Mouse (Mus musculus): ENCODE measurements at regions not wholly inside any gene's neighbourhood (a gene's known extent, or its start where the extent isn't known, plus 50 kb on each side); places are given as distances from the start of the nearest gene placed in this dataset.

DNA sequence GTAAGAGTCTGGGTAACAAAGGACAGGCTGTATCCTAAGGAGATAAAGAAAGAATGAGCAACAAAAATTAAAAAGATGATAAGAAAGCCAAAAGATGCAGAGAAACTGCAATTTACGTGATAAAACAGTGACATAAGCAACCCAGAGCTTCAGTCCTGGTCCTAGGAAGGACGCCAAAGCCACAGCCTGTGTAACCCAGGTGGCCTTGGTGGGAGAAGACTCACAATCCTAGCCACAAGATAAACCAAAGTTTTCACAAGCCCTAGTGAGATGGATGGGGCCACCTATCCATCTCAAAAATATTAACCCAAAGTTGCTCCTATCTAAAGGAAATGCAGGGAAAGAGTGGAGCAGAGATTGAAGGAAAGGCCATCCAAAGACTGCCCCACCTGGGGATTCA is 73.4 kb upstream of the Ptgfr start:
- no peaks in the 10 kb centered on the region for H3K9me3 ChIP-seq (ENCODE audit: low read length)
- H3K27me3 ChIP-seq (ENCODE audit: insufficient read depth, low read length): no peaks in the 10 kb centered on the region
- no peak overlapping the region for H3K4me3 ChIP-seq (ENCODE audit: low read depth, low read length)
- H3K4me2 ChIP-seq (ENCODE audit: low read depth, low read length): no peak overlapping the region
- H3K9ac ChIP-seq (replicated peaks): no peak overlapping the region
- no peak overlapping the region for H3K27ac ChIP-seq (ENCODE audit: low read depth)
- no peaks in the 10 kb centered on the region for H3K36me3 ChIP-seq (replicated peaks; ENCODE audit: insufficient read depth, low read length)
- no peak for DNase-seq
- 55% methylated on average over 2 of the region's 2 CpGs for WGBS (ENCODE audit: insufficient replicate concordance)
- no peak for ATAC-seq
- TF ChIP-seq CTCF (IDR thresholded peaks at IDR 0.05; ENCODE audit: low read depth) (no peak), EP300 (IDR thresholded peaks at IDR 0.05; ENCODE audit: low read depth) (no peak)
- H3K4me1 ChIP-seq (ENCODE audit: insufficient read depth): no peaks in the 10 kb centered on the region

DNA sequence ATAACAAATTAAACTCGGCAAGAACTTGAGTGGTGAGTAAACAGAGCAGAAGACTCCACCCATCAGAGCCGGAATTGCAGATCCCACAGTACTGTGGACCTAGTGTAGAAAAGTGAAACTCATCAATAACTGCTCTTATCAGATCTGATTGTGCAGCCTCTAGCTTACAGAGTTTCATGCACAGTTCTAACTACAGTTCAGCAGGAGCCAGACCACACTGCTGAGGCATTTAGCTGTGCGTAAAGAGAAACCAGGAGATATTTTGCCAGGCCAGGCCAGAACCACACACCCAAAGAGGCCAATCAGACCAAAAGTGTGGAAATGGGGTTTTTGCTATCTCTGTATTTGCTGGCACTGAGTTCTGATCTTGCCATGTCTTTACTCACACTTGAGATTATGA is 71.9 kb upstream of the Ptgfr start:
- no peaks in the 10 kb centered on the region for H3K36me3 ChIP-seq (replicated peaks; ENCODE audit: insufficient read depth, low read length)
- H3K4me3 ChIP-seq (ENCODE audit: low read depth, low read length): no peak overlapping the region
- ATAC-seq (no peak), DNase-seq (no peak)
- no peak for TF ChIP-seq CTCF (IDR thresholded peaks at IDR 0.05; ENCODE audit: low read depth)
- TF ChIP-seq EP300 (IDR thresholded peaks at IDR 0.05; ENCODE audit: low read depth): no peak
- no peaks in the 10 kb centered on the region for H3K9me3 ChIP-seq (ENCODE audit: low read length)
- H3K4me1 ChIP-seq (ENCODE audit: insufficient read depth): no peaks in the 10 kb centered on the region
- no peaks in the 10 kb centered on the region for H3K27me3 ChIP-seq (ENCODE audit: insufficient read depth, low read length)
- 55% methylated on average over 3 of the region's 3 CpGs for whole genome bisulfite sequencing (ENCODE audit: insufficient replicate concordance)
- H3K4me2 ChIP-seq (ENCODE audit: low read depth, low read length): no peak overlapping the region
- H3K27ac ChIP-seq (ENCODE audit: low read depth): no peak overlapping the region
- H3K9ac ChIP-seq (replicated peaks): no peak overlapping the region

DNA sequence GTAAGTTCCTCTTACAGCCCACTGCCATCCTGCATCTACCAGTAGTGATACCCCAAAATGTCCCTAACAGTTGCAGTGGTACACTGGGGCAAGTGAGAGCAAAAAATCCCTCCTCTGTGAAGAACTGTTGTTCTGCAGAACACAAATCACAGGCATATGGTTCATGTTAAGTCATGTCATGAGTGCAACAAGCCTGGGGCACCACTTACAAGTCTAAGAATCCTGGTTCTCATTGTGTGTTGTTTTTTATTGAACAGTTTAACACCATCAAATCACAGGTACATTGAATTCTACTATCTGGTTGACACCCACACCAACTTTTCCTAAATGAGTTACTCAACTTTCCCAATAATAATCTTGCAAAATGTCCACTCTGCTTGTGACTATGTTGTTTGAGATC is 71.5 kb upstream of the Ptgfr start:
- Histone ChIP-seq H3K36me3 (replicated peaks; ENCODE audit: insufficient read depth, low read length) (no peaks in the 10 kb centered on the region), H3K9me3 (ENCODE audit: low read length) (no peaks in the 10 kb centered on the region), H3K4me1 (ENCODE audit: insufficient read depth) (no peaks in the 10 kb centered on the region), H3K4me3 (ENCODE audit: low read depth, low read length) (no peak overlapping the region), H3K27me3 (ENCODE audit: insufficient read depth, low read length) (no peaks in the 10 kb centered on the region), H3K4me2 (ENCODE audit: low read depth, low read length) (no peak overlapping the region), H3K9ac (replicated peaks) (no peak overlapping the region), H3K27ac (ENCODE audit: low read depth) (no peak overlapping the region)
- no peak for TF ChIP-seq CTCF (IDR thresholded peaks at IDR 0.05; ENCODE audit: low read depth)
- TF ChIP-seq EP300 (IDR thresholded peaks at IDR 0.05; ENCODE audit: low read depth): no peak
- no peak for DNase-seq
- no peak for ATAC-seq

DNA sequence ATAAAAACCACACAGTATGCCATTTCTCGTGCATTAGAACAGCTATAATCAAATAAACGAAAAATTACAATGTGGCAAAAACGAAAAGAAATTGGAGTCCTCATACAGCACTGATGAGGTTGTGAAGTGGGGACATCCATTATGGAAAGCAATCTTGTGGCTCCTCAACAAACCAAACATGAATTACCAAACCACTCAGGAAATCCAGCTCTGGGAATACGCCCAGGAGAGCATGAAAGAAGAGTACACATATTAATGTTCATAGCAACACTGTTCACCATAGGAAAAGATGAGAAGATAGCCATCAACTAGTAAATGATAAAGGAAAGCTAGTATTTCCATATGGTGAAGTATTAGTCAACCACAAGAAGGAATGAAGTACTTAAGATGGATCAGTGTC is 68.3 kb upstream of the Ptgfr start:
- ATAC-seq: no peak

DNA sequence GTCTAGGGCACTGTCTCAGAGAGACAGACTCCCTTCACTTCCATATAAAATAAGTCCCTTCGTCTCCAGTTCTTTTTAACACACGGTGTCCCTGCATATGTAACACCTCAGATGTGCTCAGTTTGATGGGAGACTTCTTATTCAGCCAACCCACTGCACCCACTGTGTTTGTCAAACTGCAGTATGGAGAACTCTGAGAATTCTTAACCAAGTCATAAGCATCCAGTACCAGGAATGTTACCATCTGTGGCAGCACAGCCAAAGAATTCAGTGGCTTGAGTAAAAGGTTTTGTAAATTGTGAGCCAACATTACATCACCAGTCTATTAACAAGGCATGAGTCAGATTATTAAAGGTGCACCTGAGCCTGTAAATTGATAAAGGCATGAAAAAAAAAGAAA is 65.7 kb upstream of the Ptgfr start:
- Histone ChIP-seq H3K4me3 (ENCODE audit: low read depth, low read length) (no peak overlapping the region), H3K9ac (replicated peaks) (no peak overlapping the region), H3K27me3 (ENCODE audit: insufficient read depth, low read length) (no peaks in the 10 kb centered on the region), H3K36me3 (replicated peaks; ENCODE audit: insufficient read depth, low read length) (no peaks in the 10 kb centered on the region), H3K4me1 (ENCODE audit: insufficient read depth) (no peaks in the 10 kb centered on the region), H3K9me3 (ENCODE audit: low read length) (no peaks in the 10 kb centered on the region), H3K27ac (ENCODE audit: low read depth) (no peak overlapping the region), H3K4me2 (ENCODE audit: low read depth, low read length) (no peak overlapping the region)
- no peak for ATAC-seq
- 71% methylated on average over 2 of the region's 2 CpGs for WGBS (ENCODE audit: insufficient replicate concordance)
- no peak for TF ChIP-seq EP300 (IDR thresholded peaks at IDR 0.05; ENCODE audit: low read depth)
- TF ChIP-seq CTCF (IDR thresholded peaks at IDR 0.05; ENCODE audit: low read depth): no peak
- DNase-seq: no peak

More for the DNA sequence above, 68.3 kb upstream of the Ptgfr start:
- WGBS (ENCODE audit: insufficient replicate concordance): 79% methylated on average over 4 of the region's 4 CpGs
- Histone ChIP-seq H3K9me3 (ENCODE audit: low read length) (no peaks in the 10 kb centered on the region), H3K9ac (replicated peaks) (no peak overlapping the region), H3K4me2 (ENCODE audit: low read depth, low read length) (no peak overlapping the region), H3K36me3 (replicated peaks; ENCODE audit: insufficient read depth, low read length) (no peaks in the 10 kb centered on the region), H3K27me3 (ENCODE audit: insufficient read depth, low read length) (no peaks in the 10 kb centered on the region), H3K4me3 (ENCODE audit: low read depth, low read length) (no peak overlapping the region), H3K4me1 (ENCODE audit: insufficient read depth) (no peaks in the 10 kb centered on the region), H3K27ac (ENCODE audit: low read depth) (no peak overlapping the region)
- no peak for DNase-seq
- TF ChIP-seq EP300 (IDR thresholded peaks at IDR 0.05; ENCODE audit: low read depth): no peak
- no peak for TF ChIP-seq CTCF (IDR thresholded peaks at IDR 0.05; ENCODE audit: low read depth)

DNA sequence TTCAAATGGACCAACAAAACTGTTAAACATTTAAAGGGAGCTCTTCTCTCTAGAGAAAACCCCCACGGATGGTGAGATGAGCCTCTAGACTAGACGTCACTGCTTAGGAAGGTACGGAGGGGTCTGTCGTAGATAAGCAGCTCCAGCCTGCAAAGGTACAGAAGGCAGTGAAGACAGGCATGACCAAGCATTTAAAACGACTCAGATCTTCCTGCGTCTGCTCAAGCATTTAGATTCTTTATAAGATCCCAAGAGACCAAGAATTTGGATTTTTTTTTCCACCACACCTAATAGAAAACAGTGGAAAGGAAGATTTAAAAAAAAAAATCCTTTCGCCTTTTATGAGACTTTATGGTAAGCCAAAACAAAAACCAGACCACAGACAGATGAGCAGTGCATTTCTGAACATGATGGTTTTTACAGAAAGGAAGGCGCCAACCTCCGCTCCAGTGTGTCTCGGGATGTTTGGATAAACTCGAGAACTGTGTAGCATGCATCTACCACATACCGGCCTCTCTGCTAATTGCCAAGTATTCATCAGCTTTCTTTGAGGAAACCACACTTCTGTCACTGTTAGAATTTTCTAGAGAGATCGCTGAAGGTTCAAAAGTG is 64.9 kb upstream of the Ptgfr start:
- DNase-seq (no peak), ATAC-seq (no peak)
- Histone ChIP-seq H3K4me3 (ENCODE audit: low read depth, low read length) (no peak overlapping the region), H3K4me2 (ENCODE audit: low read depth, low read length) (no peak overlapping the region), H3K27me3 (ENCODE audit: insufficient read depth, low read length) (no peaks in the 10 kb centered on the region), H3K27ac (ENCODE audit: low read depth) (no peak overlapping the region), H3K9me3 (ENCODE audit: low read length) (no peaks in the 10 kb centered on the region), H3K36me3 (replicated peaks; ENCODE audit: insufficient read depth, low read length) (no peaks in the 10 kb centered on the region), H3K9ac (replicated peaks) (no peak overlapping the region), H3K4me1 (ENCODE audit: insufficient read depth) (no peaks in the 10 kb centered on the region)
- WGBS (ENCODE audit: insufficient replicate concordance): 78% methylated on average over 13 of the region's 13 CpGs
- TF ChIP-seq CTCF (IDR thresholded peaks at IDR 0.05; ENCODE audit: low read depth) (no peak), EP300 (IDR thresholded peaks at IDR 0.05; ENCODE audit: low read depth) (no peak)

DNA sequence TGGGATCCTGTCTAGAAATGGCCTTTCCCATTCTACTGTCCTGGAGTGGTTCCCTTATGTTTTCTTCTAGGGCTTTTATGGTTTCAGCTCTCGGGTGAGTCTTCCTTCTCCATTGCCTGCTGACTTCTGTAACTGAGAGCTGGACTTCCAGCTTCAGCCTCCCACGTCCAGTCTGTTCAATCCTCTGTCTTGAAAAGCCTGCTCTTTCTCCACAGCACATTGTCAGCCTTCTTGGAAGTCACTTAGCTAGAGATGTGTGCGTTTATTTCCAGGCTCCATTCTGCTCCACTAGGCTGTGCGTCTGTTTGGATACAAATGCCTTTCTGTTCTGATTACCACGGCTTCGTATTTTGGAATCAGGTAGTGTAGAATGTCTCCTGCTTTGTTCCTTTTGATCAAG is 62.2 kb upstream of the Ptgfr start:
- no peak for DNase-seq
- WGBS (ENCODE audit: insufficient replicate concordance): 85% methylated on average over 6 of the region's 6 CpGs
- no peak overlapping the region for H3K27ac ChIP-seq (ENCODE audit: low read depth)
- ATAC-seq: no peak
- H3K9ac ChIP-seq (replicated peaks): no peak overlapping the region
- H3K4me3 ChIP-seq (ENCODE audit: low read depth, low read length): no peak overlapping the region
- TF ChIP-seq EP300 (IDR thresholded peaks at IDR 0.05; ENCODE audit: low read depth): no peak
- no peak for TF ChIP-seq CTCF (IDR thresholded peaks at IDR 0.05; ENCODE audit: low read depth)
- no peaks in the 10 kb centered on the region for H3K36me3 ChIP-seq (replicated peaks; ENCODE audit: insufficient read depth, low read length)
- no peaks in the 10 kb centered on the region for H3K9me3 ChIP-seq (ENCODE audit: low read length)
- no peak overlapping the region for H3K4me2 ChIP-seq (ENCODE audit: low read depth, low read length)
- H3K4me1 ChIP-seq (ENCODE audit: insufficient read depth): no peaks in the 10 kb centered on the region
- no peaks in the 10 kb centered on the region for H3K27me3 ChIP-seq (ENCODE audit: insufficient read depth, low read length)

All from liver, postnatal 0 days (tissue).